Mouse (Mus musculus) kidney, postnatal 0 days (tissue): ENCODE results near the gene Gm49353. TPM values are rescaled to one million over a fixed set of nuclear protein-coding genes. Genes with fewer than 3 reads are reported as not detected.

ENCODE experiments used
- ATAC-seq: fragments of 200-750 bp; cut with Nextera tagmentation; replicated peaks from 2 replicates; pipeline ENCODE4 v1.8.0; 2017; ENCODE audit warnings: low read depth, moderate number of reproducible peaks, moderate TSS enrichment, moderate library complexity; ENCODE audit not compliant: low FRiP score
- DNase-seq: peaks from one replicate; pipeline ENCODE4 v3.0.0-alpha.2; 2016; ENCODE audit warnings: low spot score
- H3K27ac ChIP-seq: fragments of 300-500 bp; sonication (generic); 2 replicates; pipeline ENCODE4 v1.5.1; 2014; ENCODE audit warnings: mild to moderate bottlenecking
- H3K27me3 ChIP-seq: fragments of 300-500 bp; sonication (generic); 2 replicates; pipeline ENCODE4 v1.6.1; 2014; ENCODE audit warnings: low read length, mixed read lengths; ENCODE audit not compliant: insufficient read depth
- H3K36me3 ChIP-seq: fragments of 300-500 bp; sonication (generic); 2 replicates; pipeline ENCODE4 v1.6.1; 2014; ENCODE audit warnings: low read length, mixed read lengths; ENCODE audit not compliant: insufficient read depth
- H3K4me1 ChIP-seq: fragments of 300-500 bp; sonication (generic); replicated peaks from 2 replicates; pipeline ENCODE4 v1.6.1; 2014; ENCODE audit warnings: antibody characterized with exemption, low read length, mixed read lengths; ENCODE audit not compliant: insufficient read depth
- H3K4me2 ChIP-seq: fragments of 300-500 bp; sonication (generic); 2 replicates; pipeline ENCODE4 v1.6.1; 2014; ENCODE audit warnings: mild to moderate bottlenecking, low read length, moderate library complexity, mixed read lengths
- H3K4me3 ChIP-seq: fragments of 300-500 bp; sonication (generic); replicated peaks from 2 replicates; pipeline ENCODE4 v1.5.1; 2014; ENCODE audit warnings: low read depth, low read length
- H3K9ac ChIP-seq: fragments of 300-500 bp; sonication (generic); 2 replicates; pipeline ENCODE4 v1.6.1; 2014; ENCODE audit warnings: low read depth, low read length
- H3K9me3 ChIP-seq: fragments of 300-500 bp; sonication (generic); replicated peaks from 2 replicates; pipeline ENCODE4 v1.6.1; 2016; ENCODE audit warnings: low read length, inconsistent platforms, mixed read lengths
- CTCF ChIP-seq: IDR thresholded peaks from 2 replicates; pipeline ENCODE4 v1.5.1; 2016; ENCODE audit warnings: antibody characterized with exemption, low read depth, mild to moderate bottlenecking, moderate library complexity
- WGBS: fragments of 180-500 bp; shearing (Covaris S2); extraction: QIAGEN DNeasy Blood & Tissue Kit; methylation state at CpG from one replicate; pipeline ENCODE4 v1.1.7; 2014; 5-methylcytosine and 5-hydroxymethylcytosine counted together
- polyA plus RNA-seq: library from polyadenylated mRNA; unstranded; fragments of >200 nt; fragmentation: Nextera tagmentation; extraction: Ambion mirVana; gene quantifications from 2 replicates; pipeline ENCODE4 v1.2.1, GENCODE M21; 2015

Gm49353 gene
- polyA plus RNA-seq, 1 experiment from 2014 or later, result not detected

DNA sequence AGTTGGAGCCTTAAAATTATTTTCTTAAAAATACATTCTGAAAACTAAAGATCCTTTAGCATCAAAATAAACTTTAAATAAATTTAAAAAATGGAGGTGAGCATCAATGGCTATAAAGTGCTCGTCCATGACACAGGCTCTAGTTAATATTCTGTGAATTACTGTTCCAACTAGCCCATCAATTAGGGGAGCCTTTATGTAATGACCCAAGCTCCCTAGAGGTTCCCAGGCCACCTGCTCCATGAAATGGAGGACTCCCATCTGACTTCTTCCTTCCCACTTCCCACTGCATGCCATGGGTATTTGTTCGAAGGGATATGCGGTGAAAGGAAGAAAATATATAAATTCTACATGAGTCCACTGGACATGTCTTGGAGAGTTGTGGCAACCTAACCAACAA is 18.5 kb upstream of the Gm49353 start:
- no peak for TF ChIP-seq CTCF
- Histone ChIP-seq H3K27ac (no peak overlapping the region), H3K27me3 (no peaks in the 10 kb centered on the region), H3K4me3 (no peak overlapping the region), H3K9me3 (no peaks in the 10 kb centered on the region), H3K4me2 (no peak overlapping the region), H3K9ac (no peak overlapping the region), H3K36me3 (no peaks in the 10 kb centered on the region), H3K4me1 (no peaks in the 10 kb centered on the region)
- 85% methylated on average over 3 of the region's 3 CpGs for WGBS
- no peak for ATAC-seq
- DNase-seq, result no peak

DNA sequence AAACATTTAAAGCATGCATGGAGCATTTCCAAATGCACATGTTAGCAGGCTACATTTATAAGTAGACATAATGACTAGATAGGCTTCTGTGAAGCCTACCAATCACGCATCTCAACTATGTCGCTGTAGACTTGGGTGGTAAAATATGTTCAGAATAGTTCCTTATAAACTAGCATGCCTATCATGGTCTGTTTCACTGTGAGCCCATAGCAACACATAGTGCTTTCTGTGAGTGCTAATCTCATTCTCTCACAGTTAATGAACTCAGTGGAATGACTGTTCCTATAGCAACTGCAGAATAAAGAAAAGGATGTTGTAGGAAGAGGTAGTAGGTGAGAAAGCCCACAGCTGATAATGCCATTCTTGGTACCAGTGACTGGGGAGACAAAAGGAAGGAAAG is 17.7 kb upstream of the Gm49353 start:
- no peak for DNase-seq
- no peaks in the 10 kb centered on the region for H3K27me3 ChIP-seq
- no peak overlapping the region for H3K27ac ChIP-seq
- H3K9me3 ChIP-seq, result no peaks in the 10 kb centered on the region
- no peak overlapping the region for H3K4me3 ChIP-seq
- H3K4me2 ChIP-seq, result no peak overlapping the region
- no peak overlapping the region for H3K9ac ChIP-seq
- ATAC-seq, result no peak
- no peaks in the 10 kb centered on the region for H3K4me1 ChIP-seq
- no peak for TF ChIP-seq CTCF
- no peaks in the 10 kb centered on the region for H3K36me3 ChIP-seq
- whole genome bisulfite sequencing, result 90% methylated on average over 2 of the region's 2 CpGs

DNA sequence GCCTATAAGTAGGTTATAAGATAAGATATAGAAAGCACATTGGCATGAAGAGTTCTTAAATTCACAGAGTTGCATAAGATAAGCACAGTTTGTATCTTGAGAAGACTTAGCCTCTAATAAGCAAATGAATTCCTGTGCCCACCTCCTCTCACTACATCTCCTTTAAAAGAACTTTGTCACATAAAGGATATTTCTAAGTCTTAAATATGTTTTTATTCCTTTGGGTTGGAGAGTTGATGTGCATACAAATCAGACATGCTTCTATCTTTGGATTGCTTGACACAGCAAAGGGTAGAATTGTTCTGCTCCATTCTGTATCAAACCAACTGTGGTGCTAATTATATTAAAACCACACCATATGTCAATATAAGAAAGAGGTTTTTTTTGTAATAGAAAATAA is 5.0 kb upstream of the Gm49353 start:
- Histone ChIP-seq H3K9me3 (no peaks in the 10 kb centered on the region), H3K4me3 (no peak overlapping the region), H3K4me2 (no peak overlapping the region), H3K9ac (no peak overlapping the region), H3K27me3 (no peaks in the 10 kb centered on the region), H3K36me3 (no peaks in the 10 kb centered on the region), H3K27ac (no peak overlapping the region), H3K4me1 (no peaks in the 10 kb centered on the region)
- TF ChIP-seq CTCF, result no peak
- ATAC-seq (no peak), DNase-seq (no peak)

DNA sequence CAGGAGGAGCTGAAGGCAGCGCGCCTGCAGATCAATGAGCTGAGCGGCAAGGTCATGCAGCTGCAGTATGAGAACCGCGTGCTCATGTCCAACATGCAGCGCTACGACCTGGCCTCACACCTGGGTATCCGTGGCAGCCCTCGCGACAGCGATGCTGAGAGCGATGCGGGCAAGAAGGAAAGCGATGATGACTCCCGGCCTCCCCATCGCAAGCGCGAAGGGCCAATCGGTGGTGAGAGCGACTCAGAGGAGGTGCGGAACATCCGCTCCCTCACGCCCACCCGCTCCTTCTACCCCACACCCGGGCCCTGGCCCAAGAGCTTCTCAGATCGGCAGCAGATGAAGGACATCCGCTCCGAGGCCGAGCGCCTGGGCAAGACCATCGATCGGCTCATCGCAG is 1.9 kb upstream of the Gm49353 start:
- ATAC-seq (no peak), DNase-seq (no peak)
- H3K4me1 ChIP-seq, result no peaks in the 10 kb centered on the region
- H3K27ac ChIP-seq, result no peak overlapping the region
- no peak overlapping the region for H3K9ac ChIP-seq
- WGBS, result 96% methylated on average over 33 of the region's 33 CpGs
- H3K27me3 ChIP-seq, result no peaks in the 10 kb centered on the region
- TF ChIP-seq CTCF, result no peak
- no peaks in the 10 kb centered on the region for H3K36me3 ChIP-seq
- H3K4me3 ChIP-seq, result no peak overlapping the region
- H3K4me2 ChIP-seq, result no peak overlapping the region
- no peaks in the 10 kb centered on the region for H3K9me3 ChIP-seq

DNA sequence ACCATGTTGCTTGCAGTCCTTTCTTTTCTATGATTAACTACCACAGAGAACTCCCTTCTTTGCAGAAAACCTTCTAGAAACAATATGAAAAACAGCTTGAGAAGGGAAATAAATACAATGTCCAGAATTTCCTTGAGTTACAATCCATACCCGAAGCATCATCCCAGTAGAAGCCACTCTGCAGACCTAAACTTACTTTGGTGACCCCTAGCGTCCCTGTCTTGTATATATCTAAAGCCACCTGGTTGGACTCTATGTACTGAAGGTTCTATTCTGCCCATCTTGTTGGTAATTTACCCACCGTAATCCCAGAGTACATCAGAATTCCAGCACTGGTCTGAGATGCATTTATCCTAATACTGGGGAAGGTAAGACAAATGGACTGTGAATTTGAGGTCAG is 1.1 kb downstream of the Gm49353 start:
- no peak for ATAC-seq
- no peak overlapping the region for H3K9ac ChIP-seq
- no peaks in the 10 kb centered on the region for H3K9me3 ChIP-seq
- H3K4me1 ChIP-seq, result no peaks in the 10 kb centered on the region
- WGBS, result 70% methylated on average over 3 of the region's 3 CpGs
- no peaks in the 10 kb centered on the region for H3K36me3 ChIP-seq
- H3K27ac ChIP-seq, result no peak overlapping the region
- no peaks in the 10 kb centered on the region for H3K27me3 ChIP-seq
- no peak for TF ChIP-seq CTCF
- DNase-seq, result no peak
- no peak overlapping the region for H3K4me3 ChIP-seq
- H3K4me2 ChIP-seq, result no peak overlapping the region

DNA sequence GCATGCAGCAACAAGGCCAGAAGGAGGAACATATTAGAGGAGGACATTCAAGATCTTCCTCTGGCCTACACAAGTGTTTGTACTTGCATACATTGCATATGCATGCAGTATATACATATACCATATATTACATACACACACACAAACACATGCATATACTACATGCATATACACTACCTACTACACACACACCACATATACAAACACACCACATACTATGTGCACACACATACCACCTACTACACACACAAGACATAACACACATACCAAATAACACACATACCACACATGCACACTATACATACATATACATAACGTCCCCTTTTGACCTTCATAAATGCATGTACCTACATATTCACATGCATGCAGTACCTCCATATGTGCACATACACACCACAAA is 1.9 kb downstream of the Gm49353 start:
- ATAC-seq (no peak), DNase-seq (no peak)
- no peak overlapping the region for H3K27ac ChIP-seq
- H3K36me3 ChIP-seq, result no peaks in the 10 kb centered on the region
- TF ChIP-seq CTCF, result no peak
- H3K4me3 ChIP-seq, result no peak overlapping the region
- WGBS, result 91% methylated on average over 1 of the region's 1 CpGs
- H3K9me3 ChIP-seq, result no peaks in the 10 kb centered on the region
- H3K4me2 ChIP-seq, result no peak overlapping the region
- H3K27me3 ChIP-seq, result no peaks in the 10 kb centered on the region
- H3K4me1 ChIP-seq, result no peaks in the 10 kb centered on the region
- H3K9ac ChIP-seq, result no peak overlapping the region

DNA sequence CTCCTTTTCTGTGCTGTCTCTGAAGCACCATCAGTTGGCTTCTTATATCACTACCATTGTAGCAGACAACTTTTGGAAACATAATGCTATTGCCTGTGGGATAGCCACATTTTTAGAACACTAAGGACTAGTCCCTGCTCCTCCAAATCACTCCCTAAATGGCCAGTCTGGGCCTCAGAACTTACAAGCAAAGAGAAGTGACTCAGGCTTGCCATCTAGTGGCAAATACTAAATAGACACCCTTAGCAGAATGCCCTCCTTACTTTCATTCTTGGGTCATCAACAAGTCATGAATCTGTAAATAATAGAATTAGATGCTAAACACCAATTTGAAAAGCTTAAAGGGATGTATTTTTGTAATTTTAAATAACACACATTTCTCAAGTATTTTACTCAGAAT is 8.0 kb downstream of the Gm49353 start:
- Histone ChIP-seq H3K4me3 (no peak overlapping the region), H3K27me3 (no peaks in the 10 kb centered on the region), H3K27ac (no peak overlapping the region), H3K36me3 (no peaks in the 10 kb centered on the region), H3K4me2 (no peak overlapping the region), H3K4me1 (no peaks in the 10 kb centered on the region), H3K9me3 (no peaks in the 10 kb centered on the region), H3K9ac (no peak overlapping the region)
- ATAC-seq (peak; percentile 71; the same call in 1 of the 2 replicates), DNase-seq (peak; percentile 72)
- TF ChIP-seq CTCF, result peak; percentile 78
